Mouse (Mus musculus): Measurements from ENCODE around the gene Vps41. TPM values are rescaled to one million over a fixed set of nuclear protein-coding genes. Genes with fewer than 3 reads are reported as not detected.

Gene Vps41
- total and polyA plus RNA-seq, 2 experiments from 2014 or later: 89.4 to 90.5 TPM

GRCm38 (mm10) chr13:18790086-18790485, 73.0 kb downstream of the Vps41 start:
- no peak for TF ChIP-seq CTCF (IDR thresholded peaks at IDR 0.05; ENCODE audit: low read depth)
- Histone ChIP-seq H3K9me3 (ENCODE audit: low read length) (no peaks in the 10 kb centered on the region), H3K27ac (no peak overlapping the region; the same call in 1 of the 2 replicates), H3K27me3 (ENCODE audit: insufficient read depth, low read length) (no peaks in the 10 kb centered on the region), H3K4me1 (ENCODE audit: insufficient read depth, low read length) (no peaks in the 10 kb centered on the region), H3K4me2 (ENCODE audit: low read depth, low read length) (no peak overlapping the region), H3K9ac (replicated peaks; ENCODE audit: low read length) (no peak overlapping the region), H3K4me3 (ENCODE audit: low read length) (no peak overlapping the region), H3K36me3 (ENCODE audit: insufficient read depth, low read length) (no peaks in the 10 kb centered on the region)
- peak; percentile 69; the same call in 1 of the 2 replicates for ATAC-seq
- peak; percentile 31 for DNase-seq (ENCODE audit: low spot score)
- WGBS: 43% methylated on average over 6 of the region's 6 CpGs

GRCm38 (mm10) chr13:18791314-18791713, 74.2 kb downstream of the Vps41 start:
- H3K9ac ChIP-seq (replicated peaks; ENCODE audit: low read length): no peak overlapping the region
- no peaks in the 10 kb centered on the region for H3K9me3 ChIP-seq (ENCODE audit: low read length)
- no peaks in the 10 kb centered on the region for H3K4me1 ChIP-seq (ENCODE audit: insufficient read depth, low read length)
- no peaks in the 10 kb centered on the region for H3K27me3 ChIP-seq (ENCODE audit: insufficient read depth, low read length)
- no peak for ATAC-seq
- H3K27ac ChIP-seq: no peak overlapping the region
- H3K4me2 ChIP-seq (ENCODE audit: low read depth, low read length): no peak overlapping the region
- no peak for TF ChIP-seq CTCF (IDR thresholded peaks at IDR 0.05; ENCODE audit: low read depth)
- 50% methylated on average over 4 of the region's 4 CpGs for WGBS
- H3K36me3 ChIP-seq (ENCODE audit: insufficient read depth, low read length): no peaks in the 10 kb centered on the region
- no peak overlapping the region for H3K4me3 ChIP-seq (ENCODE audit: low read length)
- no peak for DNase-seq (ENCODE audit: low spot score)

GRCm38 (mm10) chr13:18791724-18792123, 74.6 kb downstream of the Vps41 start:
- no peak for TF ChIP-seq CTCF (IDR thresholded peaks at IDR 0.05; ENCODE audit: low read depth)
- WGBS: 86% methylated on average over 2 of the region's 2 CpGs
- H3K9ac ChIP-seq (replicated peaks; ENCODE audit: low read length): no peak overlapping the region
- no peaks in the 10 kb centered on the region for H3K4me1 ChIP-seq (ENCODE audit: insufficient read depth, low read length)
- H3K36me3 ChIP-seq (ENCODE audit: insufficient read depth, low read length): no peaks in the 10 kb centered on the region
- H3K27ac ChIP-seq: no peak overlapping the region
- no peak overlapping the region for H3K4me2 ChIP-seq (ENCODE audit: low read depth, low read length)
- H3K9me3 ChIP-seq (ENCODE audit: low read length): no peaks in the 10 kb centered on the region
- no peak overlapping the region for H3K4me3 ChIP-seq (ENCODE audit: low read length)
- DNase-seq (ENCODE audit: low spot score) (no peak), ATAC-seq (no peak)
- no peaks in the 10 kb centered on the region for H3K27me3 ChIP-seq (ENCODE audit: insufficient read depth, low read length)

- no peak for DNase-seq (ENCODE audit: low spot score)
- no peak overlapping the region for H3K4me3 ChIP-seq (ENCODE audit: low read length)
- no peak for ATAC-seq
- H3K9me3 ChIP-seq (ENCODE audit: low read length): no peaks in the 10 kb centered on the region
- no peak for TF ChIP-seq CTCF (IDR thresholded peaks at IDR 0.05; ENCODE audit: low read depth)
- no peaks in the 10 kb centered on the region for H3K4me1 ChIP-seq (ENCODE audit: insufficient read depth, low read length)
- H3K27me3 ChIP-seq (ENCODE audit: insufficient read depth, low read length): no peaks in the 10 kb centered on the region
- 71% methylated on average over 3 of the region's 3 CpGs for WGBS
- no peak overlapping the region for H3K9ac ChIP-seq (replicated peaks; ENCODE audit: low read length)
- H3K27ac ChIP-seq: no peak overlapping the region
- no peaks in the 10 kb centered on the region for H3K36me3 ChIP-seq (ENCODE audit: insufficient read depth, low read length)
- H3K4me2 ChIP-seq (ENCODE audit: low read depth, low read length): no peak overlapping the region
Observed at GRCm38 (mm10) chr13:18794454-18794853, 77.4 kb downstream of the Vps41 start.

- H3K4me3 ChIP-seq (ENCODE audit: low read length): no peak overlapping the region
- H3K9ac ChIP-seq (replicated peaks; ENCODE audit: low read length): no peak overlapping the region
- no peaks in the 10 kb centered on the region for H3K4me1 ChIP-seq (ENCODE audit: insufficient read depth, low read length)
- ATAC-seq (no peak), DNase-seq (ENCODE audit: low spot score) (no peak)
- no peaks in the 10 kb centered on the region for H3K27me3 ChIP-seq (ENCODE audit: insufficient read depth, low read length)
- H3K4me2 ChIP-seq (ENCODE audit: low read depth, low read length): no peak overlapping the region
- no peak overlapping the region for H3K27ac ChIP-seq
- 82% methylated on average over 5 of the region's 5 CpGs for WGBS
- no peaks in the 10 kb centered on the region for H3K36me3 ChIP-seq (ENCODE audit: insufficient read depth, low read length)
- H3K9me3 ChIP-seq (ENCODE audit: low read length): no peaks in the 10 kb centered on the region
- TF ChIP-seq CTCF (IDR thresholded peaks at IDR 0.05; ENCODE audit: low read depth): no peak
Observed at GRCm38 (mm10) chr13:18797555-18797954, 80.5 kb downstream of the Vps41 start.

- Histone ChIP-seq H3K9me3 (ENCODE audit: low read length) (no peaks in the 10 kb centered on the region), H3K4me1 (ENCODE audit: insufficient read depth, low read length) (no peaks in the 10 kb centered on the region), H3K27me3 (ENCODE audit: insufficient read depth, low read length) (no peaks in the 10 kb centered on the region), H3K9ac (replicated peaks; ENCODE audit: low read length) (no peak overlapping the region), H3K27ac (no peak overlapping the region), H3K4me3 (ENCODE audit: low read length) (no peak overlapping the region), H3K36me3 (ENCODE audit: insufficient read depth, low read length) (no peaks in the 10 kb centered on the region), H3K4me2 (ENCODE audit: low read depth, low read length) (no peak overlapping the region)
- 74% methylated on average over 3 of the region's 3 CpGs for WGBS
- no peak for TF ChIP-seq CTCF (IDR thresholded peaks at IDR 0.05; ENCODE audit: low read depth)
- ATAC-seq (no peak), DNase-seq (ENCODE audit: low spot score) (no peak)
Observed at GRCm38 (mm10) chr13:18800434-18800833, 83.3 kb downstream of the Vps41 start.

- H3K9ac ChIP-seq (replicated peaks; ENCODE audit: low read length): no peak overlapping the region
- H3K27me3 ChIP-seq (ENCODE audit: insufficient read depth, low read length): no peaks in the 10 kb centered on the region
- H3K4me1 ChIP-seq (ENCODE audit: insufficient read depth, low read length): no peaks in the 10 kb centered on the region; the same call in 1 of the 2 replicates
- TF ChIP-seq CTCF (IDR thresholded peaks at IDR 0.05; ENCODE audit: low read depth): no peak
- H3K9me3 ChIP-seq (ENCODE audit: low read length): no peaks in the 10 kb centered on the region
- DNase-seq (ENCODE audit: low spot score): no peak
- H3K27ac ChIP-seq: no peak overlapping the region
- no peaks in the 10 kb centered on the region; the same call in 1 of the 2 replicates for H3K36me3 ChIP-seq (ENCODE audit: insufficient read depth, low read length)
- 70% methylated on average over 4 of the region's 4 CpGs for WGBS
- H3K4me3 ChIP-seq (ENCODE audit: low read length): no peak overlapping the region
- ATAC-seq: no peak
- H3K4me2 ChIP-seq (ENCODE audit: low read depth, low read length): no peak overlapping the region
Observed at GRCm38 (mm10) chr13:18809465-18809864, 92.4 kb downstream of the Vps41 start.
